Comparison of ENCODE assay signal across 7 mouse cellular contexts in the genomic region with DNA sequence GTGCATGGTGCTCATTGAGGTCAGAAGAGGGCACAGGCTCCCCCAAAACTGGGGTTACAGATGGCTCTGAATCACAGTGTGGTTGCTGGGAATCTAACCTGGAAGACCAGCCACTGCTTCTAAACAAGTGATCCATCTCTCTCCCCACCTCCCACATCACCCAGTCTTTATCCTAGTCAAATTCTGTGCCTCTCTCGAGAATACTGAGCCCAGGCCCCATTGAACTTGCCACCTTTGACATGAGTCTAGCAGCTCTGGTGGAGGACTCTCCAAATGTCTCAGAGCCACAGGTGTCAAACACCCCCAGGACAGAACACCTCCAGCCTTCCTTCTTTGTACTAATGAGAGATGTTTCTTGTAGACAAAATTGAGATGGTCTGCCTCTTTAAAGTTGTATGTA. TPM values are rescaled to one million over a fixed set of nuclear protein-coding genes. Genes with fewer than 3 reads are reported as not detected.
DNase-seq lines count a peak whose midpoint lies in the region; ATAC-seq and TF ChIP-seq lines count a peak whose summit lies in the region.

No protein-coding gene starts in this region.

- H3K9ac ChIP-seq in forebrain, embryonic 14.5 days (ENCODE audit: low read length), result no peak overlapping the region
- H3K9ac ChIP-seq in limb, embryonic 14.5 days (ENCODE audit: low read depth, low read length, severe bottlenecking), result peak overlapping the region; percentile 85; the same call in 1 of the 2 replicates
- H3K9ac ChIP-seq in stomach, embryonic 15.5 days, result no peak overlapping the region

- no peak for TF ChIP-seq POLR2A in limb, embryonic 14.5 days (IDR thresholded peaks at IDR 0.05; ENCODE audit: borderline replicate concordance, extremely low read depth, insufficient read depth, insufficient read length)

- no peaks in the 10 kb centered on the region for H3K27me3 ChIP-seq in forebrain, embryonic 14.5 days (replicated peaks; ENCODE audit: control insufficient read depth, insufficient read depth, low read length)
- no peaks in the 10 kb centered on the region for H3K27me3 ChIP-seq in limb, embryonic 14.5 days (ENCODE audit: control insufficient read depth, insufficient read depth, low read length)
- no peaks in the 10 kb centered on the region for H3K27me3 ChIP-seq in stomach, embryonic 15.5 days (replicated peaks)

- no peak for ATAC-seq in forebrain, embryonic 14.5 days
- no peak for ATAC-seq in limb, embryonic 14.5 days (ENCODE audit: low FRiP score, low read depth)
- ATAC-seq in stomach, embryonic 15.5 days (ENCODE audit: insufficient read depth, low FRiP score, low read depth), result no peak

- peaks cover 14% of the 10 kb centered on the region; the same call in 1 of the 2 replicates for H3K4me1 ChIP-seq in forebrain, embryonic 14.5 days (ENCODE audit: control insufficient read depth, insufficient read depth, low read length)
- H3K4me1 ChIP-seq in limb, embryonic 14.5 days (ENCODE audit: control insufficient read depth, insufficient read depth, low read length), result peaks cover 34% of the 10 kb centered on the region
- peaks cover 15% of the 10 kb centered on the region for H3K4me1 ChIP-seq in stomach, embryonic 15.5 days

- WGBS in forebrain, embryonic 14.5 days, result 42% methylated on average over 1 of the region's 1 CpGs
- WGBS in limb, embryonic 14.5 days, result 33% methylated on average over 1 of the region's 1 CpGs
- 14% methylated on average over 1 of the region's 1 CpGs for WGBS in stomach, embryonic 15.5 days

- peak; percentile 13 to 61 for DNase-seq in spleen, postnatal 4 days (ENCODE audit: low spot score in 2 of 2)
- no peak for DNase-seq in spleen, postnatal 36 days (ENCODE audit: low spot score in 2 of 2)
- no peak for DNase-seq in forebrain, embryonic 14.5 days (ENCODE audit: low spot score)
- DNase-seq in limb, embryonic 14.5 days (ENCODE audit: low spot score), result no peak
- DNase-seq in frontal cortex, postnatal 25 days (ENCODE audit: low spot score in 2 of 2), result no peak
- no peak for DNase-seq in thymus, postnatal 25 days

- H3K9me3 ChIP-seq in forebrain, embryonic 14.5 days (replicated peaks; ENCODE audit: control insufficient read depth, low read length), result no peaks in the 10 kb centered on the region
- no peaks in the 10 kb centered on the region for H3K9me3 ChIP-seq in limb, embryonic 14.5 days (ENCODE audit: control insufficient read depth, low read length)
- no peaks in the 10 kb centered on the region for H3K9me3 ChIP-seq in stomach, embryonic 15.5 days

- H3K36me3 ChIP-seq in forebrain, embryonic 14.5 days (ENCODE audit: control insufficient read depth, insufficient read depth, low read length), result no peaks in the 10 kb centered on the region
- no peaks in the 10 kb centered on the region for H3K36me3 ChIP-seq in limb, embryonic 14.5 days (ENCODE audit: control insufficient read depth, insufficient read depth, low read length)
- H3K36me3 ChIP-seq in stomach, embryonic 15.5 days, result no peaks in the 10 kb centered on the region

- no peak overlapping the region for H3K4me3 ChIP-seq in forebrain, embryonic 14.5 days (ENCODE audit: low read depth, low read length)
- H3K4me3 ChIP-seq in limb, embryonic 14.5 days (replicated peaks; ENCODE audit: low read length), result peak overlapping the region; percentile 86
- peak overlapping the region; percentile 67; the same call in 1 of the 2 replicates for H3K4me3 ChIP-seq in stomach, embryonic 15.5 days (replicated peaks)

- peak overlapping the region; percentile 85 for H3K4me2 ChIP-seq in forebrain, embryonic 14.5 days (ENCODE audit: low read length)
- peak overlapping the region; percentile 84 for H3K4me2 ChIP-seq in limb, embryonic 14.5 days (replicated peaks; ENCODE audit: low read depth, low read length, severe bottlenecking)
- H3K4me2 ChIP-seq in stomach, embryonic 15.5 days, result peak overlapping the region; percentile 96

- H3K27ac ChIP-seq in forebrain, embryonic 14.5 days (ENCODE audit: low read depth, low read length), result no peak overlapping the region
- H3K27ac ChIP-seq in limb, embryonic 14.5 days (replicated peaks; ENCODE audit: low read depth, low read length), result no peak overlapping the region
- no peak overlapping the region for H3K27ac ChIP-seq in stomach, embryonic 15.5 days

RNA-seq across cellular contexts. Expression of gene Galnt10, which starts 1.2 kb away (rescaled TPM):
- polyA plus RNA-seq in forebrain, embryonic 14.5 days (2014; fragmentation: Nextera tagmentation; extraction: Ambion mirVana), result 6.1 and 7.1 TPM in 2 replicates
- 26.5 and 30.3 TPM in 2 replicates for polyA plus RNA-seq in limb, embryonic 14.5 days (2012; rRNA removed)
- polyA plus RNA-seq in limb, embryonic 14.5 days (2014; fragmentation: Nextera tagmentation; extraction: Ambion mirVana), result 24.4 and 27.5 TPM in 2 replicates
- polyA plus RNA-seq in stomach, embryonic 15.5 days (2015; fragmentation: Nextera tagmentation; extraction: Ambion mirVana), result 19.8 and 20.5 TPM in 2 replicates

Comparison
In these comparisons a context has a peak if more than half of its experiments do, and no peak if none do; other contexts are left out.
1. DNase-seq: peak in spleen, postnatal 4 days (2 of 2); none in spleen, postnatal 36 days (0 of 2), forebrain, embryonic 14.5 days (single experiment), limb, embryonic 14.5 days (single experiment), frontal cortex, postnatal 25 days (0 of 2) and thymus, postnatal 25 days (single experiment).
2. Peak in every context shown above with its lines, with median percentiles within 50 percentile points of each other: H3K4me2 ChIP-seq.